Mouse (Mus musculus) small intestine, adult 2 months (tissue): ENCODE measurements around the gene Rap1gap2.

ENCODE experiments used
- CTCF ChIP-seq: fragments of 200-500 bp; IDR thresholded peaks from 2 replicates; pipeline ENCODE4 v1.5.1; 2012; ENCODE audit warnings: low read depth, mild to moderate bottlenecking, control low read depth, inconsistent platforms, low read length, moderate library complexity, mixed read lengths; ENCODE audit not compliant: insufficient replicate concordance, insufficient read length; ENCODE audit errors: extremely low read depth
- POLR2A ChIP-seq: fragments of 200-500 bp; IDR thresholded peaks from 2 replicates; pipeline ENCODE4 v1.6.1; 2012; ENCODE audit warnings: low read depth, mild to moderate bottlenecking, control low read depth, inconsistent platforms, low read length, moderate library complexity

DNA sequence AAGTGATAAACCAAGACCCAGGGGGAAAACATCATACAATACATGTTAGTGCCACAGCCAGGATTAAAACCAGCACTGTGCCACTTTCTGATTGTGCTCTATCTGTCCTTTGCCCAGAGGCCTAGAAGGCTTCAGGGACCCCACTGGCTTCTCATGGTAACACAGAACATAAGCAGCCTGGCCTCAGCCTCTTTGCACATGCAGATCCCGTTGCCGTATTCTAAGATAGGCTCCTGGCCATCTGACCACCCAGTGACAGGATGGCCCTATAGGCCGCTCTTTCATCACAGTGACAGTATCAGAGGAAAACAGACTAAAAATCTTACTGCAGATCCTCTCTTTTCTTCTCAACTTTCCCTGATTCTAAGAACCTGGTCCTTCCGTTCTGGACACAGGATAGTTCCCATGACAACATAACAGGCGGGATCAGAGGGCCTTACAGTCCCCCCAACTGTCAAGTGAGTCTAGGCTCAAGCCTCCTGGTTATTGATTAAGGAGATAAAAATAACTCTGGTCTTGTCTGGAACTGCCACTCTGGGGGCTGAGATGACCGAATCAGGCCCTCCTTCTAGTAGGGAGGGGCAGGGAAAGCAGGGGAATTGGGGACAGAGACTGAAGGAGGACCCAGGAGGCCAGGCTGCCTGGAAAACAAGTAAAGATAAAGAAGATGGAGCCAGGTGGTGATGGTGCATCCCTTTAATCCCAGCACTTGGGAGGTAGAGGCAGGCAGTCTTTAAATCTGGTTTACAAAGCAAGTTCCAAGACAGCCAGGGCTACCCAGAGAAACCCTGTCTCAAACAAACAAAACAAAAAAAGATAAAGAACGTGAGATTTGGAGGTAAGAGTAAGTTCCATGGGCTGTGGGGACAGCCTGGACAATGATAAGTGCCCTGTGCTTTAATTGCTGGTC lies 21.4 kb upstream of the Rap1gap2 start:
- no peak for TF ChIP-seq POLR2A
- TF ChIP-seq CTCF = no peak
